Mouse (Mus musculus) cortical plate, adult 2 months (tissue): Measurements from ENCODE around the gene Plekhh2. TPM values are rescaled to one million over a fixed set of nuclear protein-coding genes. Genes with fewer than 3 reads are reported as not detected.

Experiments used
- H3K27ac ChIP-seq: fragments of 200-500 bp; 2 replicates; pipeline ENCODE4 v1.5.1; 2012; ENCODE audit warnings: low read length, control low read depth, inconsistent platforms; ENCODE audit not compliant: insufficient read depth
- H3K4me1 ChIP-seq: fragments of 200-500 bp; 2 replicates; pipeline ENCODE4 v1.6.1; 2011; ENCODE audit warnings: low read length; ENCODE audit not compliant: control insufficient read depth, insufficient read depth
- H3K4me3 ChIP-seq: fragments of 200-500 bp; 2 replicates; pipeline ENCODE4 v1.5.1; 2011; ENCODE audit warnings: mild to moderate bottlenecking, low read length, control low read depth; ENCODE audit not compliant: insufficient read depth
- CTCF ChIP-seq: fragments of 200-500 bp; IDR thresholded peaks from 2 replicates; pipeline ENCODE4 v1.5.1; 2011; ENCODE audit warnings: mild to moderate bottlenecking, control low read depth, low read length; ENCODE audit not compliant: insufficient read depth; ENCODE audit errors: extremely low read depth
- POLR2A ChIP-seq: fragments of 200-500 bp; IDR thresholded peaks from 2 replicates; pipeline ENCODE4 v1.6.1; 2011; ENCODE audit warnings: mild to moderate bottlenecking, low read length, control low read depth; ENCODE audit not compliant: insufficient read depth; ENCODE audit errors: extremely low read depth
- polyA plus RNA-seq: library from polyadenylated mRNA; depleted of rRNA; stranded (reverse); fragments of >200 nt; gene quantifications from 2 replicates; pipeline ENCODE4 v1.2.3, GENCODE M21; 2012

Plekhh2 gene
- polyA plus RNA-seq, 1 experiment: 4.8 TPM

- Histone ChIP-seq H3K4me1 (peaks cover 6% of the 10 kb centered on the region), H3K4me3 (peak overlapping the region; percentile 49), H3K27ac (no peak overlapping the region)
- TF ChIP-seq POLR2A: no peak
- no peak for TF ChIP-seq CTCF
Measured at GRCm38 (mm10) chr17:84510961-84511639, 595 bp upstream of the Plekhh2 start.

GRCm38 (mm10) chr17:84512516-84513085, 906 bp downstream of the Plekhh2 start:
- H3K4me1 ChIP-seq: peaks cover 6% of the 10 kb centered on the region
- peak overlapping the region; percentile 49 for H3K4me3 ChIP-seq
- H3K27ac ChIP-seq: no peak overlapping the region
- no peak for TF ChIP-seq CTCF
- TF ChIP-seq POLR2A: no peak

- H3K4me3 ChIP-seq: no peak overlapping the region
- H3K4me1 ChIP-seq: peaks cover 5% of the 10 kb centered on the region
- TF ChIP-seq POLR2A (no peak), CTCF (no peak)
- H3K27ac ChIP-seq: no peak overlapping the region
Measured at GRCm38 (mm10) chr17:84515901-84516300, 4.2 kb downstream of the Plekhh2 start.

- TF ChIP-seq POLR2A (no peak), CTCF (no peak)
- H3K4me1 ChIP-seq: no peaks in the 10 kb centered on the region
- no peak overlapping the region for H3K27ac ChIP-seq
- H3K4me3 ChIP-seq: no peak overlapping the region
Measured at GRCm38 (mm10) chr17:84519346-84519745, 7.7 kb downstream of the Plekhh2 start.

GRCm38 (mm10) chr17:84520057-84520456, 8.4 kb downstream of the Plekhh2 start:
- no peak for TF ChIP-seq CTCF
- Histone ChIP-seq H3K4me1 (no peaks in the 10 kb centered on the region), H3K27ac (no peak overlapping the region), H3K4me3 (no peak overlapping the region)

GRCm38 (mm10) chr17:84529356-84529755, 17.7 kb downstream of the Plekhh2 start:
- TF ChIP-seq CTCF: no peak
- TF ChIP-seq POLR2A: no peak
- H3K27ac ChIP-seq: no peak overlapping the region
- H3K4me3 ChIP-seq: no peak overlapping the region
- H3K4me1 ChIP-seq: no peaks in the 10 kb centered on the region; the same call in 1 of the 2 replicates

- no peaks in the 10 kb centered on the region; the same call in 1 of the 2 replicates for H3K4me1 ChIP-seq
- no peak overlapping the region for H3K27ac ChIP-seq
- H3K4me3 ChIP-seq: no peak overlapping the region
- TF ChIP-seq POLR2A: no peak
Measured at GRCm38 (mm10) chr17:84530202-84530796, 18.6 kb downstream of the Plekhh2 start.

GRCm38 (mm10) chr17:84532909-84533499, 21.3 kb downstream of the Plekhh2 start:
- Histone ChIP-seq H3K27ac (no peak overlapping the region), H3K4me3 (no peak overlapping the region), H3K4me1 (no peaks in the 10 kb centered on the region; the same call in 1 of the 2 replicates)
- TF ChIP-seq CTCF: no peak
- TF ChIP-seq POLR2A: no peak

GRCm38 (mm10) chr17:84533841-84534240, 22.1 kb downstream of the Plekhh2 start:
- H3K4me3 ChIP-seq: no peak overlapping the region
- TF ChIP-seq CTCF (no peak), POLR2A (no peak)
- no peaks in the 10 kb centered on the region; the same call in 1 of the 2 replicates for H3K4me1 ChIP-seq
- no peak overlapping the region for H3K27ac ChIP-seq
